Mouse (Mus musculus) liver, embryonic 14.5 days (tissue): ENCODE data around the gene Sept14. TPM values are rescaled to one million over a fixed set of nuclear protein-coding genes. Genes with fewer than 3 reads are reported as not detected.
"Not testable (repeated sequence)": the region's sequence is repeated elsewhere in the genome, so short reads cannot be mapped to it uniquely, and the experiment has no call there.

Source experiments
- ATAC-seq: fragments of 200-750 bp; cut with Nextera tagmentation; 2 replicates; pipeline ENCODE4 v1.8.0; 2017; ENCODE audit warnings: moderate number of reproducible peaks, mild to moderate bottlenecking, moderate library complexity; ENCODE audit not compliant: insufficient read depth
- DNase-seq, 3 experiments: peaks; one replicate each; pipeline ENCODE4 v3.0.0-alpha.2; 2012 to 2013; ENCODE audit warnings: low read depth in 3 of 3, low spot score in 3 of 3
- H3K27ac ChIP-seq: fragments of 300-500 bp; sonication (generic); 2 replicates; pipeline ENCODE4 v1.5.1; 2014; ENCODE audit warnings: moderate library complexity, mild to moderate bottlenecking, control low read depth, inconsistent platforms
- H3K27me3 ChIP-seq: fragments of 300-500 bp; sonication (generic); 2 replicates; pipeline ENCODE4 v1.6.1; 2014; ENCODE audit warnings: mild to moderate bottlenecking, low read length, moderate library complexity; ENCODE audit not compliant: control insufficient read depth, insufficient read depth
- H3K36me3 ChIP-seq: fragments of 300-500 bp; sonication (generic); replicated peaks from 2 replicates; pipeline ENCODE4 v1.6.1; 2014; ENCODE audit warnings: low read depth; ENCODE audit not compliant: control insufficient read depth, insufficient read depth
- H3K4me1 ChIP-seq, 2 experiments: fragments of 200-500 bp in 1 of 2; fragments of 300-500 bp in 1 of 2; sonication (generic) in 1 of 2; replicated peaks; 2 replicates each; pipeline ENCODE4 v1.6.1; 2012 to 2014; ENCODE audit warnings: antibody characterized with exemption in 1 of 2, inconsistent platforms in 1 of 2, low read length in 1 of 2; ENCODE audit not compliant: control insufficient read depth in 2 of 2, insufficient read depth in 2 of 2
- H3K4me2 ChIP-seq: fragments of 300-500 bp; sonication (generic); 2 replicates; pipeline ENCODE4 v1.6.1; 2014; ENCODE audit warnings: low read depth, mild to moderate bottlenecking, control low read depth, moderate library complexity
- H3K4me3 ChIP-seq, 2 experiments: fragments of 200-500 bp in 1 of 2; fragments of 300-500 bp in 1 of 2; sonication (generic) in 1 of 2; 2 replicates each; pipeline ENCODE4 v1.5.1; 2012 to 2014; ENCODE audit warnings: low read depth in 2 of 2, low read length in 2 of 2, mild to moderate bottlenecking in 2 of 2, control low read depth in 1 of 2, inconsistent platforms in 1 of 2, moderate library complexity in 1 of 2; ENCODE audit not compliant: insufficient read depth in 1 of 2
- H3K9ac ChIP-seq: fragments of 300-500 bp; sonication (generic); replicated peaks from 2 replicates; pipeline ENCODE4 v1.6.1; 2014; ENCODE audit warnings: mild to moderate bottlenecking, control low read depth, moderate library complexity
- H3K9me3 ChIP-seq: fragments of 300-500 bp; sonication (generic); 2 replicates; pipeline ENCODE4 v1.6.1; 2016; ENCODE audit warnings: low read length, mixed read lengths; ENCODE audit not compliant: control insufficient read depth
- CTCF ChIP-seq: IDR thresholded peaks from 2 replicates; pipeline ENCODE4 v1.5.1; 2016; ENCODE audit warnings: antibody characterized with exemption, low read depth, control low read depth
- EP300 ChIP-seq: IDR thresholded peaks from 2 replicates; pipeline ENCODE4 v1.6.1; 2016; ENCODE audit warnings: antibody characterized with exemption, low read depth
- WGBS: fragments of 180-500 bp; shearing (Covaris S2); extraction: QIAGEN DNeasy Blood & Tissue Kit; methylation state at CpG from one replicate; pipeline ENCODE4 v1.1.7; 2014; ENCODE audit not compliant: insufficient replicate concordance; 5-methylcytosine and 5-hydroxymethylcytosine counted together
- polyA plus RNA-seq, 2 experiments: library from polyadenylated mRNA; depleted of rRNA in 1 of 2; stranded (reverse) in 1 of 2; unstranded in 1 of 2; fragments of >200 nt; fragmentation: Nextera tagmentation in 1 of 2; extraction: Ambion mirVana in 1 of 2; gene quantifications; 2 replicates each; pipeline versions ENCODE4 v1.2.1 to v1.2.3; 2012 to 2014

Gene Sept14
- polyA plus RNA-seq, 2 experiments, result not detected

DNA sequence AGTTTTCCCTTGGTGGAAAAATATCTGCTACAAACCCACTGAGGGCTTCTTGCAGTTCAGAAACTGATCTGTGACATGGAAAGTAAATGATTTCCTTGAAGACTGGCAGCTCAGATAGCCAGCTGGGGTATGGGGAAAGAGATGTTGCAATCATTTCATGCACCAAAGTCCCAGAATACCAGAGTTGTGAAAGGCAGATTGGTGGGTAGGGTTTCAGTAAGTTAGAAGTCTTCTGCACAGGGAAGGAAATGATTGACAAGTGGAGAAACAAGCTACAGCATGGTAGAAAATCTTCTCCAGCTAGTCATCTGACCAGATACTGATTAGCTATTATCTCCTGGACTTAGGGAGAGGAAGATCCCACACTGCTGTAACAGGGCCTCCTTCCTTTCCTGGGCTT, 4.9 kb downstream of the Sept14 start:
- no peak for ATAC-seq
- Histone ChIP-seq H3K4me1 (no peaks in the 10 kb centered on the region; a peak in 2 of 4 replicates), H3K4me3 (no peak overlapping the region), H3K27me3 (no peaks in the 10 kb centered on the region), H3K4me2 (no peak overlapping the region), H3K9ac (no peak overlapping the region), H3K36me3 (no peaks in the 10 kb centered on the region), H3K27ac (no peak overlapping the region), H3K9me3 (no peaks in the 10 kb centered on the region)
- TF ChIP-seq EP300, result no peak
- DNase-seq, result no peak

DNA sequence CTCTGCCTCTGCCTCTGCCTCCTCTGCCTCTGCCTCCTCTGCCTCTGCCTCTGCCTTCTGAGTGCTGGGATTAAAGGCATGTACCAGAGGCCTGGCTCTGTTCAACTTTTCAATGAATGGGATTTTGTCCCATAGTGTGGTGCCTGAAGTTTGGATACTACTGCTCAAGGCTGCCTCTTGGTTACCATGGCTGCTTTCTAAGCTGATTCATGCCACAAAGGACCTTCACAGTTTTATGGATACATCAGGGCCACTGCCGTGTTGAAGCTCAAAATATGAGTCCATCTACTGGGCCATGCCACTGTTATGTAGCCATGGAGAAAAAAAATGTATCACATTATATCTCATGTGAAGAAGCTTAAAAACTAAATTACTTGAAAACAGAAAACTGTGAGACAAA, 6.6 kb downstream of the Sept14 start:
- no peak overlapping the region for H3K27ac ChIP-seq
- TF ChIP-seq EP300, result no peak
- no peak for TF ChIP-seq CTCF
- DNase-seq, result no peak
- H3K4me3 ChIP-seq, result no peak overlapping the region
- no peaks in the 10 kb centered on the region; a peak in 2 of 4 replicates for H3K4me1 ChIP-seq
- no peaks in the 10 kb centered on the region for H3K27me3 ChIP-seq
- 65% methylated on average over 1 of the region's 1 CpGs for WGBS
- ATAC-seq, result no peak
- no peaks in the 10 kb centered on the region for H3K9me3 ChIP-seq
- no peaks in the 10 kb centered on the region for H3K36me3 ChIP-seq
- no peak overlapping the region for H3K4me2 ChIP-seq
- H3K9ac ChIP-seq, result no peak overlapping the region

DNA sequence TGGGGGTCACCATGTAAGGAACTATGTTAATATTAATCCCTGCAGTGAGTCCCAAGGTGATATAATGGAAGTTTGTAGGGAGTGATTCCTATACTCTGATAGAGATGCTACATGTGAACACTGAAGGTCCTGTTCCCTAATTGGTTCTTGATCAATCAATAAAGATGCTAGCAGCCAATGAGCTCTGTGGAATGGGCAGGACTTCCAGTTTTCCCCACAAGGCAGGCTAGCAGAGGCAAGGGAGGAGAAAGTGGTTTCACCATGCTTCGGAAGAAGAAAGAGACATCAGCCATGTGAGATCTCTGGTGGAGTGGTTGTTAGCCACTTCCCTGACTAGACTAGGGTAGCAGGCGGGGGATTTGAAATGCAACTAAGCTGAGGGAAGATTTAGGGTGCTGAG, 7.8 kb downstream of the Sept14 start:
- no peak for DNase-seq
- 36% methylated on average over 2 of the region's 2 CpGs for WGBS
- H3K27ac ChIP-seq, result no peak overlapping the region

DNA sequence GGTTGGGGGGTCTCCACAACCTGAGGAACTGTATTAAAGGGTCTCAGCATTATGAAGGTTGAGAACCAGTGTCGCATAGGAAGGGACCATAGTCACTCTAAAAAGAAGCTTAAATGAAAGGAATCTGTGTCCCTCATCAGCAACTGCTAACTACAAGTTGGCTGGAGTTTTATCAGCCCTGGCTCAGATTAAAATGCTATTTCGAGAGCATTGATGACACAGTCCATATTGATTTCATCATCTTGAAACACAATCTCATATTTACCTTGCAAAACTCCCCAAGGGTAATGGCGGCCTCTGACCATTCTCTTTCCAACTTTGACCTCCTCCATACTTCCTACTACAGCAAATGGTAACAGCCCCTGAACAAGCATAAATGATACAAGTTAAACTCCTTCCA, 17.8 kb downstream of the Sept14 start:
- no peaks in the 10 kb centered on the region for H3K27me3 ChIP-seq
- H3K4me3 ChIP-seq, result no peak overlapping the region
- no peak overlapping the region for H3K9ac ChIP-seq
- no peak overlapping the region for H3K4me2 ChIP-seq
- no peak for TF ChIP-seq EP300
- TF ChIP-seq CTCF, result no peak
- ATAC-seq, result no peak
- H3K27ac ChIP-seq, result no peak overlapping the region
- H3K9me3 ChIP-seq, result no peaks in the 10 kb centered on the region
- WGBS, result 60% methylated on average over 3 of the region's 3 CpGs
- DNase-seq, result no peak
- no peaks in the 10 kb centered on the region for H3K36me3 ChIP-seq
- no peaks in the 10 kb centered on the region for H3K4me1 ChIP-seq

More for the DNA sequence above, 7.8 kb downstream of the Sept14 start:
- Histone ChIP-seq H3K4me2 (no peak overlapping the region), H3K9ac (no peak overlapping the region), H3K9me3 (no peaks in the 10 kb centered on the region), H3K27me3 (no peaks in the 10 kb centered on the region), H3K4me3 (no peak overlapping the region), H3K4me1 (no peaks in the 10 kb centered on the region; a peak in 2 of 4 replicates), H3K36me3 (no peaks in the 10 kb centered on the region)
- TF ChIP-seq EP300 (no peak), CTCF (no peak)
- no peak for ATAC-seq

DNA sequence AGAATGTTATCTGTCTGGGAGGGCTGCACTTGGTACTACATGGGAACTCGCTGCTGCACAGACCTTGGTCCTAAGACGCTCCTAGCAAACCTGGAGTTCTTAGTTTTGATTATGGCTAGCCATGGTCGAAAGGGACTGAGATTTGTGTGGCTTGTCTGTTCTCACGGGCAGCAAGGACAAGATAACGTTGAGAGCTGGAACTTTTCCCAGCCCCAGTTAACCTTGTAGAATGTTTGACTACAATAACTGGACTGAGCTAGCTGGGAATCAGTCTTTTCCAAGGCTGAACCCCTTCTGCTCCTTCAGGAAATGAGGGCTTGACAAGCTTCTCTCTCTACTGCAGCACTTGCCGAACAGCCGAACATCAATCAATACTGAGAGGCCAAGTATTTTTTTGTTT, 20.7 kb downstream of the Sept14 start:
- Histone ChIP-seq H3K4me3 (no peak overlapping the region), H3K27me3 (no peaks in the 10 kb centered on the region), H3K36me3 (no peaks in the 10 kb centered on the region), H3K4me1 (no peaks in the 10 kb centered on the region), H3K27ac (no peak overlapping the region), H3K4me2 (no peak overlapping the region), H3K9ac (no peak overlapping the region), H3K9me3 (no peaks in the 10 kb centered on the region)
- DNase-seq, result no peak
- WGBS, result 53% methylated on average over 7 of the region's 7 CpGs
- ATAC-seq, result no peak
- no peak for TF ChIP-seq EP300

DNA sequence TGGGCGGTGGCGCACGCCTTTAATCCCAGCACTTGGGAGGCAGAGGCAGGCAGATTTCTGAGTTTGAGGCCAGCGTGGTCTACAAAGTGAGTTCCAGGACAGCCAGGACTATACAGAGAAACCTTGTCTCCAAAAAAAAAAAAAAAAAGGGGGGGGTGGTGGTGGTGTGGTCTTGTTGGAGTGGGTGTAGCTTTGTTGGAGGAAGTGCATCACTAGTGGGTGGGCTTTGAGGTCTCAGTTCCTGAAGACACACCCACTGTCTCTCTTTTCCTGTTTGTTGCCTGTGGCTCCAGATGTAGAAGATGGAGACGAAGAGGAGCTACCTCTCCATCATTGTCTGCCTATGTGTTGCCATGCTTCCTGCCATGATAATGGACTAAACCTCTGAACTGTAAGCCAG, 23.2 kb downstream of the Sept14 start:
- not testable (repeated sequence) for H3K4me2 ChIP-seq, H3K27me3 ChIP-seq, ATAC-seq

More for the DNA sequence above, 23.2 kb downstream of the Sept14 start:
- not testable (repeated sequence) for DNase-seq, H3K36me3 ChIP-seq, H3K9me3 ChIP-seq, H3K9ac ChIP-seq, H3K4me1 ChIP-seq, H3K4me3 ChIP-seq, H3K27ac ChIP-seq
- 63% methylated on average over 5 of the region's 5 CpGs for WGBS
